Mouse (Mus musculus): Measurements from ENCODE around the gene Med12l. TPM values are rescaled to one million over a fixed set of nuclear protein-coding genes. Genes with fewer than 3 reads are reported as not detected.

Gene Med12l
- total and polyA plus RNA-seq, 3 experiments: 0.16 TPM; not detected in 2

GRCm38 (mm10) chr3:59021236-59021635 is 15.6 kb downstream of the Med12l start:
- TF ChIP-seq GATA1 (IDR thresholded peaks at IDR 0.05; ENCODE audit: borderline replicate concordance, low read length) (no peak), CTCF (IDR thresholded peaks at IDR 0.05; ENCODE audit: low read depth, low read length) (no peak), POLR2AphosphoS5 (IDR thresholded peaks at IDR 0.05; ENCODE audit: insufficient replicate concordance, low read depth, low read length) (no peak), TAL1 (conservative IDR thresholded peaks at IDR 0.05; ENCODE audit: low read depth, low read length) (no peak)
- Histone ChIP-seq H3K4me1 (ENCODE audit: insufficient read depth, low read depth, low read length) (no peaks in the 10 kb centered on the region), H3K4me3 (ENCODE audit: low read depth, low read length) (no peak overlapping the region), H3K36me3 (replicated peaks) (no peaks in the 10 kb centered on the region), H3K27me3 (ENCODE audit: insufficient read depth, low read length) (0 out of 2 replicates have a peak, but pooled peaks cover 4% of the 10 kb centered on the region), H3K9me3 (replicated peaks) (no peaks in the 10 kb centered on the region)
- DNase-seq (ENCODE audit: low spot score) (no peak), ATAC-seq (ENCODE audit: extremely low read depth, insufficient number of reproducible peaks, low FRiP score, poor library complexity, severe bottlenecking) (no peak)

DNA sequence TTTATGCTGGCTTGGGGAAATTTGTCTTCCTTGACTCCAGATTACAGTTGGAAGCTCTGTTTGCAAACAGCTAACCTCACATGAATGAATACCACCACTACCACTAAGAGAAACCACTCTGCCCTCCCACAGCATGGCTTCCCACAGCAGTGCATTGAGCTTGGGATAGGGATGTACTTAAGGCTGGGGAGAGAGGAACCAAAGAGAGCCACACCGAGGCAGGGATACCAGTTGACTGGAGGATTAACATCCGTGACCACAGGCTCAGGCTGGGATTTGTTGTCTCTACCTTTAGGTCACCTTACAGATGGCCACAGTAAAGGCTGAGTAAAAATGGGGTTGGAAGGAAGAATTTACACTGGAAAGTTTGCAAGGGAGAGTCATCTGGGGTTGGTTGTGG is 16.6 kb downstream of the Med12l start:
- no peak for DNase-seq (ENCODE audit: low spot score)
- no peak for TF ChIP-seq GATA2 (IDR thresholded peaks at IDR 0.05; ENCODE audit: borderline replicate concordance, low read depth, low read length)
- no peak for TF ChIP-seq CTCF (IDR thresholded peaks at IDR 0.05; ENCODE audit: low read depth, low read length)
- no peak for TF ChIP-seq POLR2AphosphoS5 (IDR thresholded peaks at IDR 0.05; ENCODE audit: insufficient replicate concordance, low read depth, low read length)
- no peak for TF ChIP-seq GATA1 (IDR thresholded peaks at IDR 0.05; ENCODE audit: borderline replicate concordance, low read length)
- TF ChIP-seq TAL1 (conservative IDR thresholded peaks at IDR 0.05; ENCODE audit: low read depth, low read length): no peak
- H3K4me3 ChIP-seq (ENCODE audit: low read depth, low read length): no peak overlapping the region
- no peak for ATAC-seq (ENCODE audit: extremely low read depth, insufficient number of reproducible peaks, low FRiP score, poor library complexity, severe bottlenecking)
- no peaks in the 10 kb centered on the region for H3K36me3 ChIP-seq (replicated peaks)
- no peaks in the 10 kb centered on the region for H3K4me1 ChIP-seq (ENCODE audit: insufficient read depth, low read depth, low read length)
- no peaks in the 10 kb centered on the region for H3K9me3 ChIP-seq (replicated peaks)
- 0 out of 2 replicates have a peak, but pooled peaks cover 4% of the 10 kb centered on the region for H3K27me3 ChIP-seq (ENCODE audit: insufficient read depth, low read length)

GRCm38 (mm10) chr3:59022971-59023370 is 17.3 kb downstream of the Med12l start:
- H3K9me3 ChIP-seq (replicated peaks): no peaks in the 10 kb centered on the region
- H3K27me3 ChIP-seq (ENCODE audit: insufficient read depth, low read length): 0 out of 2 replicates have a peak, but pooled peaks cover 4% of the 10 kb centered on the region
- no peak for DNase-seq (ENCODE audit: low spot score)
- TF ChIP-seq POLR2AphosphoS5 (IDR thresholded peaks at IDR 0.05; ENCODE audit: insufficient replicate concordance, low read depth, low read length) (no peak), TAL1 (conservative IDR thresholded peaks at IDR 0.05; ENCODE audit: low read depth, low read length) (no peak), CTCF (IDR thresholded peaks at IDR 0.05; ENCODE audit: low read depth, low read length) (no peak), GATA2 (IDR thresholded peaks at IDR 0.05; ENCODE audit: borderline replicate concordance, low read depth, low read length) (no peak), GATA1 (IDR thresholded peaks at IDR 0.05; ENCODE audit: borderline replicate concordance, low read length) (no peak)
- no peaks in the 10 kb centered on the region for H3K4me1 ChIP-seq (ENCODE audit: insufficient read depth, low read depth, low read length)
- no peaks in the 10 kb centered on the region for H3K36me3 ChIP-seq (replicated peaks)
- H3K4me3 ChIP-seq (ENCODE audit: low read depth, low read length): no peak overlapping the region
- no peak for ATAC-seq (ENCODE audit: extremely low read depth, insufficient number of reproducible peaks, low FRiP score, poor library complexity, severe bottlenecking)

DNA sequence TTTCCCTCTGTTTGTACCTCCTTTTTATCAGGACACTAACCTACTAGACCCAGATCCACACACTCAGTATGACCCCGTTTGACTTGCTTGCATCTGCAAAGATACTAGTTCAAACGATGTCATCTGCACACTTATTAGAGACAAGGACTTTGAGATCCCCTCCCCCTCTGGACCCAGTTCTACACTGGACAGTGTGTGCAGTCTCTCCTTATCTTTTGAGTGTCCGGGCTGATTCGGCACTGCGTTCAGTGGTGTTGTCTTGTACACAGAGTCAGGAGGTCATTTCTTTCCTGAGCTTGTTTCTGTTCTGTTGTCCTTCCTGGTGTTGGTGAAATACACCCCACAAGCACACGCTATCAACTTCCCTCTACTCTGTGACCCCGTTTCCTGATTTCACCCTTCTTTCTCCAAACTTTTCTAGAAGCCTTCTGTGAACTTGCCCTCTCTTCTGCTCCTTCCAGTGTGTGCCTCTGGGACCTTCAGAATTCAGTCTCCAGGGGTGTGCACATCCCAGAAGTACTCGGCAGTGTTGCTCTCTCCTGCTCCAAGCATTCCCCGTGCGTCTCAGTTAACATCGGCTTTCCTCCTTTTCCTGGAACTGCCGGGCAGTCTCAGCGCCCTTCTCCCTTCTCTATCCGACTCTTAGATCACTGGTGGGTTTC is 19.0 kb downstream of the Med12l start:
- no peaks in the 10 kb centered on the region for H3K9me3 ChIP-seq (replicated peaks)
- TF ChIP-seq POLR2AphosphoS5 (IDR thresholded peaks at IDR 0.05; ENCODE audit: insufficient replicate concordance, low read depth, low read length): no peak
- no peak for TF ChIP-seq TAL1 (conservative IDR thresholded peaks at IDR 0.05; ENCODE audit: low read depth, low read length)
- TF ChIP-seq GATA2 (IDR thresholded peaks at IDR 0.05; ENCODE audit: borderline replicate concordance, low read depth, low read length): no peak
- TF ChIP-seq GATA1 (IDR thresholded peaks at IDR 0.05; ENCODE audit: borderline replicate concordance, low read length): no peak
- TF ChIP-seq CTCF (IDR thresholded peaks at IDR 0.05; ENCODE audit: low read depth, low read length): no peak
- ATAC-seq (ENCODE audit: extremely low read depth, insufficient number of reproducible peaks, low FRiP score, poor library complexity, severe bottlenecking): no peak
- no peak for DNase-seq (ENCODE audit: low spot score)
- no peaks in the 10 kb centered on the region for H3K36me3 ChIP-seq (replicated peaks)
- 0 out of 2 replicates have a peak, but pooled peaks cover 4% of the 10 kb centered on the region for H3K27me3 ChIP-seq (ENCODE audit: insufficient read depth, low read length)
- no peak overlapping the region for H3K4me3 ChIP-seq (ENCODE audit: low read depth, low read length)
- no peaks in the 10 kb centered on the region for H3K4me1 ChIP-seq (ENCODE audit: insufficient read depth, low read depth, low read length)

DNA sequence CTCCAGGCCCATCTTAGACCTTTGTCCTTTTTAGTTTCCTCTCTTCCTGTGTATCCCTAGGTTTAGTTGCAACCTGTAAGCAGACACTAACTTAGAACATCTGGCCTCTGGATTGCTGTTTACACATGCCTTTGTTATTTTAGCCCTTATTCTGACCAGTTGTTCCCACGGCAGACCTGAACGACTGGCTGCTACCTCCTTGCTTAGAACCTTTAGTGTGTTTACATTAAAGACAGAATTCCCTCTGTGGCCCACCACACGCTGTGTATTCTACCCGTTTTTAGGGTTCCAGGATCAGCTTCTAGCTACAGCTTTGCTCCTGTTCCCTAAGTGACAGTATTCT is 19.5 kb downstream of the Med12l start:
- DNase-seq (ENCODE audit: low spot score) (no peak), ATAC-seq (ENCODE audit: extremely low read depth, insufficient number of reproducible peaks, low FRiP score, poor library complexity, severe bottlenecking) (no peak)
- TF ChIP-seq GATA1 (IDR thresholded peaks at IDR 0.05; ENCODE audit: borderline replicate concordance, low read length) (no peak), POLR2AphosphoS5 (IDR thresholded peaks at IDR 0.05; ENCODE audit: insufficient replicate concordance, low read depth, low read length) (no peak), CTCF (IDR thresholded peaks at IDR 0.05; ENCODE audit: low read depth, low read length) (no peak), TAL1 (conservative IDR thresholded peaks at IDR 0.05; ENCODE audit: low read depth, low read length) (no peak)
- 0 out of 2 replicates have a peak, but pooled peaks cover 4% of the 10 kb centered on the region for H3K27me3 ChIP-seq (ENCODE audit: insufficient read depth, low read length)
- no peaks in the 10 kb centered on the region for H3K36me3 ChIP-seq (replicated peaks)
- no peaks in the 10 kb centered on the region for H3K9me3 ChIP-seq (replicated peaks)
- H3K4me1 ChIP-seq (ENCODE audit: insufficient read depth, low read depth, low read length): no peaks in the 10 kb centered on the region
- no peak overlapping the region for H3K4me3 ChIP-seq (ENCODE audit: low read depth, low read length)

DNA sequence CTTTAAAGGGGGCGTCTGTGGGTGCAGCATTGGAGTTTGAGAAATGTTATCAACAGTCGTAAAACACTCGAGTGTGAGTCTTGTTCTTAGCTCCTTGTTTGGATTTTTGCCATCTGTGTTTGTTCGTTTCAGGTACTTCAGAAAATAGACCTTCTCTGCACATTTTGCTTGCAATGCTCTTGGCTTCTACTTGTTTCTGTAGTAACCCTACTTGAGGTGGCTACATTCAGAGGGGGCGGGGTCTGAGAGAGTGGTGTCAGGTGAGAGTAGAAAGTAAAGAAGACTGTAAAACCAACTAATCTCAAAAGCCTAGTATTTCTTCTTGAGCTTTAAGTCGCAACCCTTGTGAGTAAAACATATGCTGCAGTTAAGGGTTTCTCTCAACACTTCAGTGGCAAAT is 23.1 kb downstream of the Med12l start:
- H3K4me1 ChIP-seq (ENCODE audit: insufficient read depth, low read depth, low read length): no peaks in the 10 kb centered on the region
- no peak for DNase-seq (ENCODE audit: low spot score)
- H3K27me3 ChIP-seq (ENCODE audit: insufficient read depth, low read length): 0 out of 2 replicates have a peak, but pooled peaks cover 4% of the 10 kb centered on the region
- TF ChIP-seq POLR2AphosphoS5 (IDR thresholded peaks at IDR 0.05; ENCODE audit: insufficient replicate concordance, low read depth, low read length): no peak
- no peak for TF ChIP-seq TAL1 (conservative IDR thresholded peaks at IDR 0.05; ENCODE audit: low read depth, low read length)
- TF ChIP-seq GATA2 (IDR thresholded peaks at IDR 0.05; ENCODE audit: borderline replicate concordance, low read depth, low read length): no peak
- TF ChIP-seq CTCF (IDR thresholded peaks at IDR 0.05; ENCODE audit: low read depth, low read length): no peak
- TF ChIP-seq GATA1 (IDR thresholded peaks at IDR 0.05; ENCODE audit: borderline replicate concordance, low read length): no peak
- H3K36me3 ChIP-seq (replicated peaks): no peaks in the 10 kb centered on the region
- no peaks in the 10 kb centered on the region for H3K9me3 ChIP-seq (replicated peaks)
- H3K4me3 ChIP-seq (ENCODE audit: low read depth, low read length): no peak overlapping the region
- no peak for ATAC-seq (ENCODE audit: extremely low read depth, insufficient number of reproducible peaks, low FRiP score, poor library complexity, severe bottlenecking)
